In genomic region chr17:8337159-8337558, GRCm38 (mm10) we compare ENCODE assay signal across 1 mouse cellular context. TPM values are rescaled to one million over a fixed set of nuclear protein-coding genes. Genes with fewer than 3 reads are reported as not detected.
"Had no signal": no experiment of that assay in that cellular context is flagged by ENCODE, and none has a peak within 500 bp of the region (broad histone marks: within the 10 kb centered on the region; RNA-seq: fewer than 3 reads in every experiment).

TSS of gene Prr18 (plus strand) at chr17:8337459.

RNA-seq across cellular contexts. Expression of gene Prr18, which starts in this region (rescaled TPM):
- polyA plus RNA-seq: liver, postnatal 0 days had no signal
